Mouse (Mus musculus) right cerebral cortex, postnatal 4 days (tissue): ENCODE measurements around the gene Slc35a5.
A peak's percentile ranks its signal among the peaks of the same experiment; 100 is the strongest.

Experiments used
- DNase-seq: peaks from one replicate; pipeline ENCODE4 v3.0.0-alpha.2; 2022

Slc35a5 gene

DNA sequence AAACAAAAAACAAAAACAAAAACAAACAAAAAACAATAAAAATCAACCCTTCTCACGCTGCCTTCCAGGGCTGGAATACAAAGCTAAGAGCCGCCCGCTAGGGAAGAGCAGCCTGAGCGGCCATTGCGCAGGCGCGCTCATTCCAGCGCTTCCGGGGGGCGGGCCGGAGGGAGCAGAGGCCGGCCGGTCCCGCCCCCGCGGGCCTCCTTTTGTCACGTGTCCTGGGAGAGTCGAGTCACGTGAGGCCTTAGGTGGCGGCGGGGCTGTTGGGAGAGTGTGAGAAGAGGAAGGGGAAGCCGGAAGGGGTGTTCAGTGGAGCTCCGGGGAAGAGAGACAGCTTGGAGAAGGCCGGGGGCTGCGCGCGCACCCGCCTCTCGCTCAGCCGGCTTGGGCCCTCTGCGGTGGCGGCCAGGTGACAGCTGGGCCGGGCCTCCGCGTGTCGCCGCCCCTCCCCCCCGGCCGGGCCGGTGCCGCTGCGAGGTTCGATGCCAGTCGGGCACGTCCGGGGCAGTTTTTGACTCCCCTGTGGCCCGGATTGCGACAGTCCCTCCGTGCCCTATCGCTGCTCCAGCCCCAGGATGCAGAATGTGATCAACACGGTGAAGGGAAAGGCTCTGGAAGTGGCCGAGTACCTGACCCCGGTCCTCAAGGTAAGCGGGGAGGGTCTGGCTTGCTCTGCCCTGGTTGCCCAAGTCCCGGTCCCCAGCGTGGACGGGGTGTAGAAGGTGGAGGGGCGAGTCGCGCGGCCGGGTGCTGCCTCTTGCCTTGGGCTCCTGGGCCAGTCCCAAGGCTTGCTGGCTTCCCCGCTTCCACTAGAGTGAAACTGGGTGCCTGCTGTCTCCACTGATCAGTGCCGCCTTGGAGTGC is at the start of gene Slc35a5, which contains the start of gene Atg3:
Slc35a5 (minus strand) TSS at position 185 of the 867 bp plus-strand sequence.
Atg3 (plus strand) TSS at position 264 of the 867 bp plus-strand sequence.
- peak; percentile 95 for DNase-seq

DNA sequence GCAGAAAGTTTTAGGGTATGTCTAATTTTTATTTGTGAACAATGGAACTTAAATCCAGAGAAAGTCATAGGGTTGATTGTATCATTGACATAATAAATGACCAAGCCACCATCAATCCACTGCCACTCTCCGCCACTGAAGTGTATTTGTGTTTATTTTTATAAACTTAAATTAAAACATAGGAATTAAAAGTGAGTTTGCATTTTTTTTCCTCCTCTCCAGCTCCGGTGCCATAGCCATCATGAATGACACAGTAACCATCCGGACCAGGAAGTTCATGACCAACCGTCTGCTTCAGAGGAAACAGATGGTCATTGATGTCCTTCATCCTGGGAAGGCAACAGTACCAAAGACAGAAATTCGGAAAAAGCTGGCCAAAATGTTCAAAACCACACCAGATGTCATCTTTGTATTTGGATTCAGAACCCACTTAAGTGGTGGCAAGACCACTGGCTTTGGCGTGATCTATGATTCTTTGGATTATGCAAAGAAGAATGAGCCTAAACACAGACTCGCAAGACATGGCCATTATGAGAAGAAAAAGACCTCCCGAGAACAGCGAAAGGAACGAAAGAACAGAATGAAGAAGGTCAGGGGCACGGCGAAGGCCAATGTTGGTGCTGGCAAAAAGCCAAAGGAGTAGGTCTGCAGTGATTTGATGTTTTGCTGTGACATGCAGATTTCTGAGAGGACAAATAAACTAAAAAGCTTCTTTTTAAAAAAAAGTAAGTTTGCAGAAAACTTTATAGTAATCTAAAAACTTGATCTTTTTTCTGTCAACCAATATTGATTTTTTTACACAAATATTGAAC is 46.6 kb upstream of the Slc35a5 start:
- DNase-seq, result no peak

DNA sequence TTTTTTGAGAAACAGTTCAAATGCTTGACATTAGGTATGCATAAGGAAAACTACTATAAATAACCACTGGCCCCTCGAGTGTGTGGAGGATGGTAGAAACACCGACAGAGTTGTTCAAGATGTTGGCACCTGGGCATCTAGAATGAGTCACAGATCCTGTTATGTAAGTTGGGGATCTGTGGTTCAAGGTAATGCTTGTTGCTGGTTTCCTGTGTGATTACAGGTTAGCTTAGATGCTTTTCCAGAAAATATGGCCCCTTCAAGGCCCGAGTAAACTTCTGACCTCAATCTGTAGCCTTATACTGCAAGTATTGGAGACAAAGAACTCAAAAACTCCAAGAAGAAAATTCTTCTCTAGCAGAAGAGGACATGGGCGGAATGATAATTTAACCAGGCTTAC is 45.9 kb upstream of the Slc35a5 start:
- no peak for DNase-seq

DNA sequence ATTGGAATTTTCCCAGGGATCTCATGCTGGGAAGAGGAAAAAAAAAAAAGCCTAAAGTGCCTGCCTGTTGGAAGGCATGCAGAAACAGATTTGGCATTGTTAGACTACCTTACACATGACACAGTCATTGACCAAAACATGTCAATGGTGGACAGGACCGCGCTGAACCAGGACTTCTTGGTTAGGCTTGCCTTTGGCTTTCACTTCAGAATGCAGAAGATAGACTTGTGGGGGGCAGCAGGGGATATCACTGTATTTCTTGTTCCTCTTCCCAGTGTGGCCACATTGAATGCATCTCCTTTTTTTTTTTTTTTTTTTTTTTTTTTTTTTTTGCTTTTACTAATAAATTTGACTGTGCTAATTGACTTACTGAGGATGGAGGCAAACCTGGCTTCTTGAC is 42.9 kb upstream of the Slc35a5 start:
- DNase-seq, result no peak

DNA sequence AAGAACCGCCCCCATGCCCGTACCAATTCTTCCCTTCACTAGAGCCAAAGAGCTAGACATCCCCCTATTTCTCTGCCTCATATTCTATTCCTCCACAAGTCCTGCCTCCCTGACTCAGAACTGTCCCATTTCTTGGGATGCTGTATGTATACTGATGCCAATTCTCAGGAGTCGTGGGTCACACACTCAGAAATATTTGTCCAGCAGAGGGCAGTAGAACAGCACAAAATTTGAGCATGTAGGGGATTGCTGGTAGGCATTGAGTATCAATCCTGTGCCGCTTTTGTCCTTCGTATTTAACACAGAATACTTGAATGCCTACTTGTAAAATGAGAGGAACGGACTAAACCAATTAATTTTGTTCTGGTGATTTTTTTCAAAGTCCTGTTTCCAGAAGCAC is 38.3 kb upstream of the Slc35a5 start:
- DNase-seq, result peak; percentile 49

DNA sequence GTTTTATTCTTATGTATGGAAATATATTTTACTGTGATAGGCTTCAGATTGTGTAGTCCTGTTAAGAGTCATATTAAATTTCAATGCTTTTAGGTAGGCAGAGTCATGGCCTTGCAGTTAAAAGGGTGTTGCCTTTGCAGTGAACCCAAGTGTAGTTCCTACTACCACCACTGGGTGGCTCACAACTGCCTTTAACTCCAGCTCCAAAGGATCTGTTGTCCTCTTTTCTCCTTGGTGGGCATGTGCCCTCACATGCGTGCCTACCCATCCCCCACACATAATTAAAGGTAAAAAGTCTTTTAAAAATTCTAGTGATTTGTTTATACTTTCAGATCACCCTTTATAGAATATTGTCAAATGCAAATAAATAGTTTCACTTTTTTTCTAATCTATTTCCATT is 34.1 kb upstream of the Slc35a5 start:
- peak; percentile 83 for DNase-seq

DNA sequence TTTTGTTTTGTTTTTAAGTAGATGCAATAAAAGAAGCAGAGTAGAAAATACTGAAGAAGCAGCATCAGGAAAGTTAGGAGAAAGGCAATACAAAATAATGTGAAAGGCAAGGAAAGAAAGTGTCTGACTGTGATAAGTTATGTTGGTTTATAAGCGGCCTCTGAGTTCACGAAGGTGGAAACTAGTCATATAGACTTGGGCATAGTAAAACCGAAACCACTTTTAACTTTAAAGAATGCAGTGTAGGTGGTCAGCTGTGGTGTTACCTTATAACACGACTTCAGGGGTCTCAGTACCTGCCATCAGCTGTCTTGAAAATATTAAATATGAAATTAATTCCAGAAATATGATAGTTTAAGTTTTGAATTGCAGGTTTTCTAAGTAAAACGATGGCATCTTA is 23.3 kb upstream of the Slc35a5 start:
- DNase-seq, result no peak

DNA sequence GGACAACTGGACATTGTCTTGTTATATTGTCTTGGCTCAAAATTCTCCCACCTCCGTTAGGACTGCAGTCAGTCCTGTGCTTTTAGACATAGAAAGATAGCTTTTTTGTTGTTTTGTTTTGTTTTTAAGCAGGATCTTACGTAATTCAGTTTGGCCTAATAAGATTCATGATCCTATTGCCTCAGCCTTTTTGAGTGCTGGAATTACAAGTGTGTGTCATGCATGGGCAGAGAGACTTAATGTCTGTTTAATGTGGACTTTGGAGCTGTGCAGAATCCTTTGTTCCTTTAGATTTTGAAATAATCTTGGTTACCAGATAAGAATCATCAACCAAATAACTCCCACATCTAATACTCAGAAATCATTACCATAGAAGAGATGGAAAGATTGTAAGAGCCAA is 20.0 kb upstream of the Slc35a5 start:
- DNase-seq, result no peak

DNA sequence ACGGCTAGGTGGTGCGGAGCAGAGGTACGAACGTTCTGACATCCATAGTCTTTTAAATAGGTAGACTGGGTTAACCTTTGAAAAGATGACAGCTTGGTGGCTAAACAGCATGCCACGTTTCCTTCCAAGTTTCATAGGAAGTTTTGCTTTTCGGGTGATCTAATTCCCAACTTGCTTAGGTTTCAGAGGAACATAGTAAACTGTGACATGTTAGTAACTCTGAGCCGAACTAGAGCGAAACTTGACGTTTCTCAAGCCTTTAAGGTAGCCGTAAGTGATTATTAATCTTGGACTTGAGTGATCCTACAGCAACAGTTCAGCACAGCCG is 847 bp upstream of the Slc35a5 start:
- no peak for DNase-seq

DNA sequence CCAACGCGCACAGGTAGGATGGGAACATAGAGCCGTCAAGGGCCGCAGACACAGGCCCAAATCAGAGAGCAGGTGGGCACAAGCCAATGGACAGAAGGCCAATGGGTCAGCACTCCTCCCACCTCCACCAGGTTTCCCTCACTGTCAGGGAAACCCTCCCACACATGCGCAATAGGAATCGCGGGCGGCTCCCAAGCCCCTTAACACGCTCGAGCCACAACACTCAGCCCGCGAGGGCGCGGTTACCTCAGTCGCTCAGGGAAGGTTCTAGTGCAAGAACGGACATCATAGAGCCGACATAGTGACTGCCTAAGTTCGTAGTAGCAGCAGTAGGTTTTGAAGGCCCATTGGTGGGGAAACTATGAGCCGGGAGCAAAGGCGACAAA is 377 bp downstream of the Slc35a5 start:
- DNase-seq, result peak; percentile 67

DNA sequence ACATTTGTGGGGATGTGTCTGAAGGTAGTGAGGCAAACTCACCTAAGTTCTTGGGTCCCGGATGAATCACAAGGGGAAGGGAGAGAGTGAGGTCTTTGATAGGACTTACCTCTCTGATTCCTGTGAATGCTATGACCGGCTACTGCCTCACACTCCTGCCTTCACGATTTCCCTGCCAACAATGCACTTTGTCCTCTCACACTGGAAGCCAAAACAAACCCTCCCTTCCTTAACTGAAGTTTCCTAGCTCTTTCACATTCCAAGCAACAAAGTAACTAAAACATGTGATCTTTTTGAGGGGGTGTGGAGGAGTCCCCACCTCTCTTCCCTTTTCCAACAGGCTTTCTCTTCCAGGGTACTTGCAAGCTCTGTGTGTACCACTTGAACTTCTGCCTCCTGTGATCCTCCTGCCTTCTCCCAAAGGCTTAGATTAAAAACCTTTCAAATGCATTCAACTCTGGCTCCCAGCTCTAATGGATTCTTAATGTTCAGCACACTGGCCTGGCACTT is 3.7 kb downstream of the Slc35a5 start:
- no peak for DNase-seq

DNA sequence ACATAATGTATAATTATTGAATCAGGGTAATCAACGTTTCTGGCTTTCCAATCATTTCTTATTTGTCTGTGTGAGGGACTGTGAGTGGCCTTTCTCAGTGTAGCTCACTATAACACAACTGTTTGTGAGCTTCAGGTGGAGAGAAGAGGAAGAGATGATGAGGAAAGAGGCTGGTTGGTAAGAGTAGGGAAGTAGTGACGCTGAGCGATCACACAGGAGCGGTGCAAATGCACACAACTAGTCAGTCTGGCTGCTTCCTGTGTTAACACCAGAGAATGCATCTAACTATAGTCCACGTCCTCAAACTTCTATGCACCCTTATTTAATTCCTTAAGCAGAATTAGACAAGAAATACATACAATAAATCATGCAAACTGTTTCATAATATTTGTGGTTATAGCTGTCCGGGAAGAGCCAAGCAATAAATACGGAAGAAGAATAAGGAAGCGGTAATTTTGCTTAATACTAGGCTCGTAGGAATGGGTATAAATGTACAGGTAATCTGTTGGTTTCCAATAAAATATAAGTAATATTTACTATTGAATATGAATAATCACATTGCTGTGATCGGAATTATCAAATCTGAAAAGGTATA is 9.9 kb downstream of the Slc35a5 start:
- DNase-seq, result no peak

DNA sequence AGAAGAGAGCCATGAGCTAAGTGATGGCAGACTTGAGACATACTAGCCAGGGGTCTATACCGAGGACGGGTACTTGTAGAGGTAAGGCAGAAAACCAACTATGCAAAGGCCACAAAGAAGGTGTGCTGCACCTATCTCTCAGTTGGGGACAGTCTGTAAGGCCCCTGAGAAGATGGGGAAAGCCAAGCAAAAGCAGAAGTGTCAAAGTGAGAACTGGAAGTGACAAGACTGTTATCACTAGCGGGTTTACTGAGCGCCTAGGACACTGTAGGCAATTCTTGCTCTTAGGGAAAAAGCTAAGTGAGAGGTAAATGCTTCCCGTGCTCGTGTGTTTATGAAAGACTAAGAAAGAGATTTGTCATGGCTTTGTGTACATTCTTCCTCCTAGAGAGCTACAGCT is 13.4 kb downstream of the Slc35a5 start:
- DNase-seq, result no peak

DNA sequence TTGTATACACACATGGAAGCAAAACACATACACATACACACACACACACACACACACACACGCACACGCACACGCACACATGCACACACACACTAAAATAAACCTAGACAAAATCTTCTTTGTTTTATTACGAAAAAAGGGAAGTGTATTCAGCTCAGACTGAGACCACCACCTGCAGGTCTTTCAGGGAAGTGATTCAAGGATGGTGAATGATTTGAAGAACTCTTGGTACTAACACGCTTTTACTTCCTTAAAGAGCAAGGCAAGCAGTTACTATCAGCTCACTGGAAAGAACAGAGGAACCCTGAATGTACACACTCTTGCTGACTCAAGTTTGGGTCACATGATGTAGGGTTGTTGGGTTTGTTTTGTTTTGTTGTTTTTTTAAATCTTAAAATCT is 15.9 kb downstream of the Slc35a5 start:
- no peak for DNase-seq

DNA sequence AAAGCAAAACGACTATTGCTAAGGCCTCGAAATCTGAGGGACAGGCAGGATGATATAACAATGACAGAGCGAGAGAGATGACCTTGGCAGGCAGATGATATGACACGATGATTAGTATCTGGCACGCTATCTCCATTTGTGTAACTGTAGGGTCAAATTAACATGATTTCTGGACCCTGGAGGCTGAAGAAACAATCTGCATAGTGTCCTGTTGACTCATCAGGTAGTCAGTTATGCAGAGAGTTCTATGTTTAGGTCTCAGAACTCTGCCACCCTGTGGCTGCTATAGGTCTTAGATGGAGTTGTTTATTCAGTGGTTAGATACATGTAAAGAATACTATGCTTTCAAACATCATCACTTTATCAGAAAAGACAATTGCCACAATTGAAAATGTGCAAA is 16.8 kb downstream of the Slc35a5 start:
- DNase-seq, result no peak

DNA sequence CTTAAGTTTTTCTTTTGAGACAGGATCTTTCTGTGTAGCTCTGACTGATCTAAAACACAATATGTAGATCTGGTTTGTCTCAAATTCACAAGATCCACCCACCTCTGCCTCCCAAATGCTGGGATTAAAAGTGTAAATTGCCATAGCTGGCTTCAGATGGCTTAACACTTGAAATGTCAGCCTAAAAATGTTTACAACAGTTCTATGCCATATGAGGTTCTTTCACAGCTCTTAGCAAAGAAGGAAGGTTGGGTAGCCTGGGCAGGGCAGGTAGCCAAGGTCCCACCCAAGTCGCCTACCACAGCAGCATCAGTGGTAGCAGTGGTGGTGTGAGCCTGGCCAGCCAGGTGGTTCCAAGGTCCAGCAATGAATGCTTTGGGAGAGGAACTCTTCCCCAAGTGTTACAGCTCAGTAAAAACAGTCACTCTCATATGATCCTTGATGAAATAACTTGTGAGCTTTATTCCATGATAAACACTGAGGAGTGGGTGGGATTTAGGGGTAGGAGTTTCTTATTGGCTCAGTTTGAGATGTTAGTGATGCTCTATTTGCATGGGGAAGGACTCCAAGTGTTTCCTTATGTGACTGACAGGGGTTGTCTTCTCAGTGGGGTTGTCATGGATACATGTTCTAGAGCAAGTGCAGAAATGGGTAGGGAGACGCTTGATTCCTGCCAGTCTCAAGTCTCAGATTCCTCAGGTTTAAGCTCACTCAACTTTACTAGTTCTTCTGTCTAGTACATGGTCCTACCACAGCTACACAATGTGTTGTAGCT is 30.4 kb downstream of the Slc35a5 start:
- DNase-seq, result no peak

DNA sequence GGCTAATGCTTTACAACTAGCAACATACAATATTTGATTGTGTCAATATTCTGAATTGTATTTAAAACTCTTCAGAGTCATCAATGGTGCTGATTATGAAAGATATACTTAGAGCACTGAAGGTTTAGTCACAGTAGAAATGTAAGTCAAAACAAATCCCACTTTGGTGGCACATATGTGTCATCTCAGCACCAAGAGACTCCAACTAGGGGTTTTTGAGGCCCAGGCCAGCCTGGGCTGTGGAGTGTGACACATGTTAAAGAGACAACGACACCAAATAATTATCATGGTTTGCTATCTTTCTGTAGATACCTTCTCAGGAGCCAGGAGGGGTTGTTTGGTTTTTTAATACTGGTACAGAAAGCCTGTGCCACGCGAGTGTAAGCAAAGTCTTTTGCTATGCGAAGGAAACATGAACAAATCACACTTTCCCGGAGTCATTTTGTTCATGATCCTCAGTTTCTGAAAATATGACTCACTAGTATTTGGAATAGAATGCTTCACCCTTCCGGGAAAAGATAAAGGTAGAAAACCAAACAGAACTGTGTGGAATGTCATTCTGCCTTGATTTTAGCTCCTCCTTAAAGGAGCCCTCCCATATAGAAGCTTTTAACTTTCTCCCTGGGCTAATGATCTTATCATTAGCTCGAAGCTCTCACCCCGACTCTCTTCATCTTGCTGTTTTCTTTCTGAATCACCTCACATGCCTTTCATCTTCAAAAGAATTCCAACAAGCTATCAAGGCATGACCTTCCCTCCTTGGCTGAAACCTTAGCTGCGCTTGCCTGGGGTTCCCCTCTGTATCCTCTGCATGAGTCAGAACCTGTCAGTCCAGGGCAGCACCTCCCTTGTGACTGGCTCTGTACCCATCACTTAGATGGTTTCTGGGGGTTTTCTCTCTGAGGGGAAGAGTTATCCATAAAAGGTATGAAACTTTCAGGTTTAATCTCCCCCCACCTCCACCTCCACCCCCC is 34.0 kb downstream of the Slc35a5 start:
- no peak for DNase-seq

DNA sequence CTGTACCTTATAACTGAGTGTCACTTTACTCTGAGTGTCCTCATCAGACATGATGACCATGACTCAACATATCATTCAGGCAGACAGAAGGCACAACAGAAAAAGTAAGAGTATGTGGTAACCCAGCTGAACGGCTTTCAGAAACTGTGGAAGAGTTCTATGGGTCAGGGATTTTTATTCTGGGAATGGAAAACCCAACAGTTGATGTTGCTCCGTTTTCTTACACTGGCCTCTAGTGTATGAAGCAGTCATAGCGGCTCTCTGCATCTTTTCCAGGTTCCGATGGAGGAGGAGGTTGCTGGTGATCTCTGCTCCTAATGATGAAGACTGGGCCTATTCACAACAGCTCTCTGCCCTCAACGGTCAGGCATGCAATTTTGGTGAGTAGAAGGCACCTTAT is 35.9 kb downstream of the Slc35a5 start:
- DNase-seq, result no peak

DNA sequence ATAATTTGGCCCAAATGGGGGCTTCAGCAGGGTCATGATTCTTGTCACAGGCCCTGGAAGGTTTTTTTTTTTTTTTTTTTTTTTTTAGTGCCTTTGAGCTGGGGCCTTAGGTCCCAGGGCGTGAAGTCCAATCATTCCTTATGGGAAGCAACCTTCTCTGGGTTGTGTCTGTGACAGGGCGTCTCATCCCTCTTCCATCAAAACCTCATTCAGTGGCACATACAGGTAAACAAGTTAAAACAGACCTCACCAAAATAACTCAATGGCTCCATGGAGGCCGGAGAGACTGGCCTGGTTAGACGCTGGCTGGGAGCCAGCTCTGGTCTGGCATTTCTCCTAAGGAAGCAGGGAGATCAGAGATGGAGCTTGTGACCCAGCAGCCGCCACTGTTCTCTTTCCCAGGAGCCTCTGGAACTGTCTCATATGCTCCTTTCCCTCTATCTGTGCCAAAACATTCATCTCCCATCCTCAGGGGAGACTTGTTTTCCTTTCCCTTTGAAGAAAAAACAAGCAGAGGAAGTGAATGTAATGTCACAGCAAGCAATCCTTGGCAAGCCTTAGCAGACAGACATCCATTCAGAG is 37.6 kb downstream of the Slc35a5 start:
- DNase-seq, result peak; percentile 56

DNA sequence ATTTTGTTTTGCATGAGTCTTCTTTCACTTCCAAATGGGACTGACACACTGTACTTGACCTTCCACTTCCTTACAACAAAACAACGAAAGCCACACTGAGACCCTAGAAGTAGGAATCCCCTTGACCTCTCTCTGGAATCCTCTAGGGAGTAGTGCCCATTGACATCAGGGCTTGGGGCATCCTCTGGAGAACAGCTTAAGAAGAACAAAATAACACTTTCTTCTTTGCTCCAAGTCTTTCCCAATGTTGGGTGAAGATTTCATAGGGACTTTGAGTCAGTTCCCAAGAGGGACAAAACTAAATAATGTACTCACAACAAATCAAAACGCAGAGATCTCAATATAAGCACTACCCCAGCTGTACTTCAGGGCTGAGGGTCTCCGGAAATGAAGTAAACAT is 39.7 kb downstream of the Slc35a5 start:
- no peak for DNase-seq

DNA sequence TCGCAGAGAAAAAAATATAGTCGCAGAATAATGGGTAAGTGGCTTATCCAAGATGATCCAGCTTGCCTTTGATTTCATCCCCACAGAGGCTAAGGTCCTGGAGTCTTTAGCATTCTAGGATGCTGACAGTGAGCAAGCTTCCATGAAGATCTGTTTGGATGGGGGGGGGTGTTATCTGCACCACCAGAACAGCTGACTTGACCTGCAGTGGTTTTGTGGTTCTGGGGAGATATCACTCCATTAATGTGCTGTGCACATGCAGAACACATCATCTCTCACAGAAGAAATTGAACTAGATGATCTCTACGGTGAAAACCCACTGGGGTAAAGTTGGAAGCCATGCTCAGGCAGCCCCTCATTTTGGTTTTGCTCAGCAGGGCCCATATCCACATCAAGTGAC is 41.3 kb downstream of the Slc35a5 start:
- DNase-seq, result no peak
